Mouse (Mus musculus) cerebellum, postnatal 4 days (tissue): Measurements from ENCODE around the gene Gm1113.

Source experiments
- DNase-seq, 2 experiments: peaks; one replicate each; pipeline ENCODE4 v3.0.0; 2022; ENCODE audit warnings: low spot score in 2 of 2, mixed read lengths in 1 of 2

The Gm1113 gene

DNA sequence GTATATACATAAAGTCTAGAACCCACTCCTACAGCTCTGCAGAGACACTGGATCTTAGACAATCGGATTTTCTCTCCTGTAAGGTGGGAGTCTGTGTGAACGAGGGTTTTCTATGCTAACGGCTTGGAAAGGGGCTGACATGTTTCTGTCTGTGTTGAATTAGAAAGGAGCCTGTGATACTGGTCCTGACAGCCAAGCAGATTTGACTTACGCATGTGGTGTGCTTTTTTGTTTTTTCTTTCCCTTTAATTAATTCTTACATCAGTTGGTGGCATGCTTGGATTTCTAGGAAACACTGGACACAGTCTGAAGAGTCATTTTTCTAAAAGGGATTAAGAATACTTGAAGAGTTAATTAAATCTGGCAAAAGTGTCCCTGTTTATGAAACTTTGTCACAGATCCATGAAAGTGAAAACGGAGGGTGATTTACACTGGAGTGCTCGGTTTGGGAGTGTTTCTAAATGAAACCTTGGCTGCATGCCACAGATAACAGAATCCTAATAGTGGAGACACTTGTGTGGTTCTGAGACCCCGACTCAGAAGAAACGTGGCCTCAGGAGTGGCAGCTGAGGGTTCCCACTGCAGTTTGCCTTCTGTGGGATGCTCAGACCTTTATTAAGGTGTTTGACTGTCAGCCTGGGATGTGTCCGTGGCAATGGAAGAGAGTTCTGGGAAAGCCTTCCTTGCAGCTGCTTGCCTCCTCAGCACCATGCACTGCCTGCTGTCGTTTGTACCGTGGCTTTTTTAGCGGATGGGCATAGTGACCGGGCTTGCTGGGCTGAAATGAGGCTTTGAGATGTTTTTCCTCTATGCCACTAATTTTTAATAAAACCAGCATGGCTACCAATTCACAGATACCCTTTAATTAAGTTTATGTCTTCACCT is 35.8 kb downstream of the Gm1113 start:
- DNase-seq, result no peak

DNA sequence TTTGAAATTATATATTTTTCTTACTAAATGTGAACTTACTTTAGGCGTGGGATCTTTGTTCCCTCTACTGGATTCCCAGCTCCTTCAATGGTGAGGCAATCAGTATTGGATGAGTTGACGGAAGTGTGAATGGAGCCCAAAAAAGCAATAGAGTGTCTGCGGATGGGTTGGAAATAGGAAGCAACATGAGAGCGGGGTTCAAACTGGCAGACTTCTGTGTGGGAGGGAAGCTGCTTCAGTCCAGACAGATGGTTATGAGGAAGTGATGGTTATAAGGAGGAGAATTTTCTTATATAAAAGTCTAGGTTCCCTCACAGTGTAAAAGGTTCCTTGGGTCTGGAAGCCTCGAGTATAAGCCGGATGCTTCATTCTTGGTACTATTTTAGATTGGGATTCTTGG is 38.6 kb downstream of the Gm1113 start:
- DNase-seq, result no peak

DNA sequence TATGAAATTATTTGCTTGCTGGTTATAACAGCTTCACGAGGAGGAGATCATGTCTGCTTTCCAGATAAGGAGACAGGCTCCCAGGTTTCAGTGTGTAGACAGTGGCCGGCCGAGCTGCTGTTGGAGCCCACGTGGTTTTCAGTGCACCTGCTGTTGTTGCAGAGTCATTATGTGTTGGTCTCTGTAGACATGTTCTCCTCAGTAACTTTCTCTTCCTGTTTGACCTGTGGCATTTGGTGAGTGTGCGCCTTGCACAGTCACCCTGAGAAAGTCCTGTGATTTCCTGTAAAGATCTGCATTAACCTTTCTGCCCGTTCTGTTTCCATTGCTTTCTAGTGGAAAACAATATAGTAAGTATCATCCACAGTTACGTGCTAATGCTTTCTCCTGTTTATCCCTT is 42.7 kb downstream of the Gm1113 start:
- DNase-seq, result no peak

DNA sequence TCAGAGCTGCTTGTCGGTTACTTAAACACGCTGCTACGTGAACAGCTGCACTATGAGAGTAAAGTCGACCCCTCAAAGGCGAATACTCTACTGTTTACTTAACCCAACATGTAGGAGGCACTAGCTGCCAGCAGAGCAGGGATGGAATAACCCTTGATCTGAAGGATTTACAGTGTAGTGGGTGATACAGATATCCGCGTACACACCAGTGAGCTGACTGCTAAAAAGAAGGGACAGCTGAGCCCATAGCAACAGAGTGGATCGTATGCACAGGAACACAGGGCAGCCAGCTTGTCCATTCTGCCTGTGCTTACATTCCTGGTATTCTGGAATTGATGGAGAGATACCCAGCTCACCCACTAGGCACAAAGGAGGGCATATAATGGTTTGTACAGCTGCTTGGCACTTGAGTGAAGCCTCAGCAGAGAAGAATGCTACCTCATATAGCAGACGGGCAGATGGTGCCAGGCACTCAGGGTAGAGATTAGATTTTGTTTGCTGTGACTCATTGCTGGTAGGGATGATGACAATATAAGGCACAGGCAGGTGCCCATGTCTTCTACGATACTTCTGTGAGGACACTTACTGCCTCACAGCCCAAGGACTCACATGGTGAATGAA is 43.9 kb downstream of the Gm1113 start:
- no peak for DNase-seq

DNA sequence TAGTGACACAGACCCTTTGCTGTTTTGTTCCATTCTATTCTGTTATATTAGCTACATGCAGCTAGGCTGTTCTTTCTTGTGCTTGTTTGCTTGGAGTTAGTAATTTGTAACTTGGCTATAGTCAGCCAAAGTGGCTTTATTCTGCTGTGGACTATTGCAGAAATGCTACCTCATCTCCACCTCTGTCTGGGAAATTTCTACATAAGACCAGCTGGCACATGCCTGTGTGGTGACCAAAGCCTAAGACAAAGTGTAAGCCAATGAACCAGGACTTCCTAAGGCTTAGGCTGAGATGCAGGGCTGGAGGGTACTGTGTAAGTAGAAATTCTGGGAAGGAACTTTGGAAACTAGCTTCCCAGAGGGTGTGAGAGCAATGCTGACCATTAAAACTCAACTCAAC is 49.2 kb downstream of the Gm1113 start:
- DNase-seq, result no peak

DNA sequence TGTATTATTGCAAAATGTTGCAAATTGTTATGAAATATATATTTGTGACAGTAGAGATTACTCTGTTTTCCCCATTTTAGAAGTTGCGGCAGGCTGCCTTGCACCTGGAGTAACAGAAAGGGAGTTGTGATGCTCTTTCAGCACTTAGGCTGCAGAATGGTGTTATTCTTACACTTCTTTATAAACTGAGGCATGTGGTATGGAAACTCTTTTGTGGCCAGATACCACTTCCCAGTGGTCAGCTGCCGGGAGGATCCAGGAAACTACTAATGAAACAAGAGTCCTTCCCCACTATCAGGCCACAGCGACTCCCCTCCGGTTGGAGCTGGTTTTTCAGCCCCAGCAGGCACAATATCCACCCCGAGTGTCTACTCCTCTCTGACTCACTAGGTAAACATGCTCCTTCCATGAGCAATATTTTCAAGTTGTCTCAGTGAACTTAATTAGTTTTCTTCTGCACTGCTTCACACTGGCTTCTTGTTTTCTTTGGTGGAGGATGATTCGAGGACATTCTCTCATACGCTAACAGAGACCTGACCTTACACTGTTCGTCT is 50.7 kb downstream of the Gm1113 start:
- no peak for DNase-seq

DNA sequence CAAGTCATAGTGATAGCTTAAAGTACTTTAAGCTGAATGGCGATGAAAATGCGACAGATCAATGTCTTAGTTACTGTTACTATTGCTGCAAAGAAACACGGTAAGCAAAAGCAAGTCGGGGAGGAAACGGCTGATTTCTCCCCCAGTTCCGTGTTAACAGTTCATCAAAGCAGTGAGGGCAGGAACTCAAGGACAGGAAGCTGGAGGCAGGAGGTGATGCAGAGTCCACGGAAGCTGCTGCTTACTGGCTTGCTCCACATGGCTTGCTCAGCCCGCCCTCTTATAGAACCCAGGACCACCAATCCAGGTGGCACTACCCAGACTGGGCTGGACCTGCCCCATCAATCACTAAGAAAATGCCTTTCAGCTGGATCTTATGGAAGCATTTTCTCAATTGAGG is 58.5 kb downstream of the Gm1113 start:
- no peak for DNase-seq
